Mouse (Mus musculus): Measurements from ENCODE around the gene Ccdc39.

Gene Ccdc39
- long read RNA-seq, experiment 1, partial matches to known transcripts: 2 of 2 reads
- long read RNA-seq, experiment 1, other reads (novel, unspliced or antisense): 0 of 2 reads
- long read RNA-seq, experiment 2, partial matches to known transcripts: 1 of 2 reads
- long read RNA-seq, experiment 2, other reads (novel, unspliced or antisense): 1 of 2 reads

- intact Hi-C loops (cut with DNase I): no loop called here
Observed at GRCm38 (mm10) chr3:33843801-33844632, at the start of gene Ccdc39. Ccdc39 (minus strand) TSS chr3:33844310.

GRCm38 (mm10) chr3:33893433-33893832 lies 49.3 kb upstream of the Ccdc39 start:
- intact Hi-C loops (cut with DNase I): no loop called here

GRCm38 (mm10) chr3:33887438-33887837 lies 43.3 kb upstream of the Ccdc39 start:
- intact Hi-C loops (cut with DNase I): no loop called here

- intact Hi-C loops (cut with DNase I): no loop called here
Observed at GRCm38 (mm10) chr3:33883105-33883504, 39.0 kb upstream of the Ccdc39 start.

- intact Hi-C loops (cut with DNase I): no loop called here
Observed at GRCm38 (mm10) chr3:33882695-33883094, 38.6 kb upstream of the Ccdc39 start.

GRCm38 (mm10) chr3:33878661-33879060 lies 34.6 kb upstream of the Ccdc39 start:
- intact Hi-C loops (cut with DNase I): no loop called here

- intact Hi-C loops (cut with DNase I): no loop called here
Observed at GRCm38 (mm10) chr3:33874456-33875286, 30.6 kb upstream of the Ccdc39 start.

- intact Hi-C loops (cut with DNase I): no loop called here
Observed at GRCm38 (mm10) chr3:33873837-33874236, 29.7 kb upstream of the Ccdc39 start.

GRCm38 (mm10) chr3:33873366-33873765 lies 29.3 kb upstream of the Ccdc39 start:
- intact Hi-C loops (cut with DNase I): no loop called here

- intact Hi-C loops (cut with DNase I): no loop called here
Observed at GRCm38 (mm10) chr3:33864000-33864540, 20.0 kb upstream of the Ccdc39 start.

GRCm38 (mm10) chr3:33858939-33859338 lies 14.8 kb upstream of the Ccdc39 start:
- intact Hi-C loops (cut with DNase I): no loop called here

GRCm38 (mm10) chr3:33853062-33853461 lies 9.0 kb upstream of the Ccdc39 start:
- intact Hi-C loops (cut with DNase I): loop anchor here (5.0 kb wide), 1 partner anchor 64 kb away; no protein-coding TSS in a partner anchor

GRCm38 (mm10) chr3:33850856-33851255 lies 6.7 kb upstream of the Ccdc39 start:
- intact Hi-C loops (cut with DNase I): loop anchor here (5.0 kb wide), 1 partner anchor 66 kb away; no protein-coding TSS in a partner anchor

- intact Hi-C loops (cut with DNase I): no loop called here
Observed at GRCm38 (mm10) chr3:33846639-33847038, 2.5 kb upstream of the Ccdc39 start.

GRCm38 (mm10) chr3:33838877-33839276 lies 5.2 kb downstream of the Ccdc39 start:
- intact Hi-C loops (cut with DNase I): no loop called here

GRCm38 (mm10) chr3:33836576-33836975 lies 7.5 kb downstream of the Ccdc39 start:
- intact Hi-C loops (cut with DNase I): no loop called here

- intact Hi-C loops (cut with DNase I): no loop called here
Observed at GRCm38 (mm10) chr3:33832351-33832750, 11.8 kb downstream of the Ccdc39 start.

GRCm38 (mm10) chr3:33824135-33824946 lies 19.8 kb downstream of the Ccdc39 start:
- intact Hi-C loops (cut with DNase I): loop anchor here (1.0 kb wide), 1 partner anchor 95 kb away; no protein-coding TSS in a partner anchor

GRCm38 (mm10) chr3:33807151-33807550 lies 37.0 kb downstream of the Ccdc39 start:
- intact Hi-C loops (cut with DNase I): loop anchor here (5.0 kb wide), 1 partner anchor 250 kb away; no protein-coding TSS in a partner anchor

GRCm38 (mm10) chr3:33800513-33800820 lies 43.6 kb downstream of the Ccdc39 start:
- intact Hi-C loops (cut with DNase I): no loop called here

Measured in adrenal gland (tissue).